In genomic region chr10:86139061-86139681, GRCm38 (mm10) we compare ENCODE assay signal across 13 mouse cellular contexts.
DNase-seq lines count a peak whose midpoint lies in the region; ATAC-seq and TF ChIP-seq lines count a peak whose summit lies in the region.
"Had no signal": no experiment of that assay in that cellular context is flagged by ENCODE, and none has a peak within 500 bp of the region (broad histone marks: within the 10 kb centered on the region; RNA-seq: fewer than 3 reads in every experiment).

No protein-coding gene starts in this region.

- 69% methylated on average over 8 of the region's 8 CpGs for WGBS in forebrain, embryonic 10.5 days
- WGBS in forebrain, postnatal 0 days = 85% methylated on average over 8 of the region's 8 CpGs
- 78% methylated on average over 8 of the region's 8 CpGs for WGBS in hindbrain, embryonic 11.5 days

- H3K4me3 ChIP-seq in forebrain, embryonic 10.5 days = no peak overlapping the region
- no peak overlapping the region for H3K4me3 ChIP-seq in forebrain, postnatal 0 days (ENCODE audit: low read depth, low read length)
- no peak overlapping the region for H3K4me3 ChIP-seq in hindbrain, embryonic 11.5 days (ENCODE audit: low read depth, low read length)
- H3K4me3 ChIP-seq: hindbrain, embryonic 15.5 days; neural tube, embryonic 12.5 days had no signal

- ATAC-seq in forebrain, postnatal 0 days = no peak
- peak; percentile 85 for ATAC-seq in granulocyte monocyte progenitor cell, adult 5-6 weeks (replicated peaks; ENCODE audit: poor library complexity, severe bottlenecking)
- no peak for ATAC-seq in hindbrain, embryonic 11.5 days (ENCODE audit: low FRiP score)
- ATAC-seq: forebrain, embryonic 14.5 days had no signal

- no peak overlapping the region for H3K4me2 ChIP-seq in forebrain, postnatal 0 days (ENCODE audit: low read depth)
- no peak overlapping the region for H3K4me2 ChIP-seq in hindbrain, embryonic 11.5 days (replicated peaks; ENCODE audit: low read depth, low read length)
- H3K4me2 ChIP-seq: hindbrain, embryonic 15.5 days; neural tube, embryonic 12.5 days had no signal

- no peaks in the 10 kb centered on the region for H3K36me3 ChIP-seq in forebrain, embryonic 10.5 days (replicated peaks)
- no peaks in the 10 kb centered on the region for H3K36me3 ChIP-seq in forebrain, postnatal 0 days (ENCODE audit: insufficient read depth)
- no peaks in the 10 kb centered on the region for H3K36me3 ChIP-seq in hindbrain, embryonic 11.5 days (ENCODE audit: control insufficient read depth, insufficient read depth, low read length)
- H3K36me3 ChIP-seq: hindbrain, embryonic 15.5 days; neural tube, embryonic 12.5 days had no signal

- H3K4me1 ChIP-seq in forebrain, embryonic 10.5 days = peaks cover 7% of the 10 kb centered on the region
- no peaks in the 10 kb centered on the region for H3K4me1 ChIP-seq in forebrain, postnatal 0 days (ENCODE audit: insufficient read depth)
- no peaks in the 10 kb centered on the region for H3K4me1 ChIP-seq in hindbrain, embryonic 11.5 days (replicated peaks; ENCODE audit: control insufficient read depth, insufficient read depth, low read length)
- H3K4me1 ChIP-seq: hindbrain, embryonic 15.5 days; neural tube, embryonic 12.5 days had no signal

- 0 out of 2 replicates have a peak overlapping the region, but pooled peaks have one; percentile 21 for H3K27ac ChIP-seq in forebrain, embryonic 10.5 days
- no peak overlapping the region for H3K27ac ChIP-seq in forebrain, postnatal 0 days (ENCODE audit: low read depth, low read length)
- no peak overlapping the region for H3K27ac ChIP-seq in hindbrain, embryonic 11.5 days (ENCODE audit: low read depth, low read length)
- H3K27ac ChIP-seq: hindbrain, embryonic 15.5 days; neural tube, embryonic 12.5 days had no signal

- H3K9ac ChIP-seq in forebrain, postnatal 0 days = no peak overlapping the region
- no peak overlapping the region for H3K9ac ChIP-seq in hindbrain, embryonic 11.5 days (ENCODE audit: low read depth, low read length)
- H3K9ac ChIP-seq: hindbrain, embryonic 15.5 days; neural tube, embryonic 12.5 days had no signal

- TF ChIP-seq CTCF in forebrain, postnatal 0 days (IDR thresholded peaks at IDR 0.05; ENCODE audit: low read depth) = no peak

- DNase-seq in forebrain, embryonic 10.5 days (ENCODE audit: extremely low spot score, low spot score) = no peak
- no peak for DNase-seq in forebrain, postnatal 0 days
- peak; percentile 55 to 61 for DNase-seq in kidney, adult 8-10 months
- DNase-seq in lung, postnatal 10 days = peak; percentile 56
- no peak for DNase-seq in ovary, adult 18-20 months (ENCODE audit: low spot score)
- no peak for DNase-seq in hindbrain, embryonic 11.5 days (ENCODE audit: low spot score)
- DNase-seq in gastrocnemius, postnatal 25 days = no peak
- DNase-seq: B cell, adult 2 months; right cerebral cortex, postnatal 25 days had no signal

- no peaks in the 10 kb centered on the region for H3K27me3 ChIP-seq in forebrain, embryonic 10.5 days (ENCODE audit: poor library complexity, severe bottlenecking)
- H3K27me3 ChIP-seq in forebrain, postnatal 0 days (ENCODE audit: insufficient read depth, low read length) = no peaks in the 10 kb centered on the region
- H3K27me3 ChIP-seq in hindbrain, embryonic 11.5 days (ENCODE audit: control insufficient read depth, insufficient read depth, low read length) = no peaks in the 10 kb centered on the region
- H3K27me3 ChIP-seq: hindbrain, embryonic 15.5 days; neural tube, embryonic 12.5 days had no signal

- no peaks in the 10 kb centered on the region for H3K9me3 ChIP-seq in forebrain, embryonic 10.5 days
- no peaks in the 10 kb centered on the region for H3K9me3 ChIP-seq in forebrain, postnatal 0 days (ENCODE audit: low read length)
- no peaks in the 10 kb centered on the region for H3K9me3 ChIP-seq in hindbrain, embryonic 11.5 days (ENCODE audit: control insufficient read depth, low read length)
- H3K9me3 ChIP-seq: hindbrain, embryonic 15.5 days; neural tube, embryonic 12.5 days had no signal

Comparison
In these comparisons a context has a peak if more than half of its experiments do, and no peak if none do; other contexts are left out.
1. DNase-seq: peak in kidney, adult 8-10 months (2 of 2) and lung, postnatal 10 days (single experiment); none in forebrain, embryonic 10.5 days (single experiment), forebrain, postnatal 0 days (single experiment), ovary, adult 18-20 months (single experiment), hindbrain, embryonic 11.5 days (single experiment) and gastrocnemius, postnatal 25 days (single experiment).